In genomic region chr7:15922220-15922773, GRCm38 (mm10) we compare ENCODE assay signal across 8 mouse cellular contexts. TPM values are rescaled to one million over a fixed set of nuclear protein-coding genes. Genes with fewer than 3 reads are reported as not detected.
DNase-seq lines count a peak whose midpoint lies in the region; ATAC-seq and TF ChIP-seq lines count a peak whose summit lies in the region.

Selenow (minus strand) TSS chr7:15922402.

- H3K27me3 ChIP-seq in G1E (ENCODE audit: insufficient read depth, low read length) = peaks cover 4% of the 10 kb centered on the region
- no peaks in the 10 kb centered on the region for H3K27me3 ChIP-seq in forebrain, postnatal 0 days (ENCODE audit: insufficient read depth, low read length)
- H3K27me3 ChIP-seq in lung, embryonic 15.5 days = no peaks in the 10 kb centered on the region

- peak within 1 kb of the TSS; percentile 67 for H3K4me2 ChIP-seq in forebrain, postnatal 0 days (ENCODE audit: low read depth)
- peak within 1 kb of the TSS; percentile 79 for H3K4me2 ChIP-seq in lung, embryonic 15.5 days

- peak; percentile 82 for DNase-seq in G1E (ENCODE audit: low spot score)
- DNase-seq in cerebellum, adult 18-20 months = peak; percentile 91 to 92
- DNase-seq in forebrain, postnatal 0 days = peak; percentile 97
- DNase-seq in heart, postnatal 4 days = peak; percentile 91
- DNase-seq in layer of hippocampus, adult 8-10 months (ENCODE audit: low spot score in 2 of 2) = peak; percentile 90 to 93
- DNase-seq in ovary, adult 18-20 months (ENCODE audit: low spot score) = peak; percentile 80
- DNase-seq in thymus, postnatal 0 days (ENCODE audit: low spot score) = peak; percentile 93

- H3K9ac ChIP-seq in forebrain, postnatal 0 days = peak within 1 kb of the TSS; percentile 92
- H3K9ac ChIP-seq in lung, embryonic 15.5 days = peak within 1 kb of the TSS; percentile 71

- ATAC-seq in G1E (ENCODE audit: extremely low read depth, insufficient number of reproducible peaks, low FRiP score, poor library complexity, severe bottlenecking) = peak; percentile 87
- ATAC-seq in forebrain, postnatal 0 days = peak; percentile 97
- ATAC-seq in lung, embryonic 15.5 days (ENCODE audit: borderline replicate concordance, extremely low read depth, low FRiP score, low TSS enrichment) = peak; percentile 96

- TF ChIP-seq CTCF in G1E (IDR thresholded peaks at IDR 0.05; ENCODE audit: low read depth, low read length) = no peak
- 0 out of 2 replicates have a peak, but pooled peaks have one; percentile 1 for TF ChIP-seq CTCF in forebrain, postnatal 0 days (IDR thresholded peaks at IDR 0.05; ENCODE audit: low read depth)

- under 1% methylated on average over 33 of the region's 33 CpGs for WGBS in forebrain, postnatal 0 days
- under 1% methylated on average over 33 of the region's 33 CpGs for WGBS in lung, embryonic 15.5 days

- peaks cover 34% of the 10 kb centered on the region for H3K36me3 ChIP-seq in G1E (replicated peaks)
- peaks cover 24% of the 10 kb centered on the region for H3K36me3 ChIP-seq in forebrain, postnatal 0 days (ENCODE audit: insufficient read depth)
- H3K36me3 ChIP-seq in lung, embryonic 15.5 days = peaks cover 25% of the 10 kb centered on the region

- no peaks in the 10 kb centered on the region for H3K9me3 ChIP-seq in G1E (replicated peaks)
- H3K9me3 ChIP-seq in forebrain, postnatal 0 days (ENCODE audit: low read length) = no peaks in the 10 kb centered on the region
- H3K9me3 ChIP-seq in lung, embryonic 15.5 days = no peaks in the 10 kb centered on the region

- H3K4me1 ChIP-seq in G1E (ENCODE audit: insufficient read depth, low read depth, low read length) = peaks cover 55% of the 10 kb centered on the region
- H3K4me1 ChIP-seq in forebrain, postnatal 0 days (ENCODE audit: insufficient read depth) = peaks cover 17% of the 10 kb centered on the region
- peaks cover 20% of the 10 kb centered on the region for H3K4me1 ChIP-seq in lung, embryonic 15.5 days

- peak within 1 kb of the TSS; percentile 74 for H3K4me3 ChIP-seq in G1E (ENCODE audit: low read depth, low read length)
- peak within 1 kb of the TSS; percentile 79 for H3K4me3 ChIP-seq in forebrain, postnatal 0 days (ENCODE audit: low read depth, low read length)
- peak within 1 kb of the TSS; percentile 68 for H3K4me3 ChIP-seq in lung, embryonic 15.5 days

- H3K27ac ChIP-seq in forebrain, postnatal 0 days (ENCODE audit: low read depth, low read length) = peak within 1 kb of the TSS; percentile 93
- H3K27ac ChIP-seq in lung, embryonic 15.5 days = peak within 1 kb of the TSS; percentile 58

RNA-seq across cellular contexts. Expression of gene Selenow, which starts in this region (rescaled TPM):
- 559 and 654 TPM in 2 replicates for total RNA-seq in G1E (2014; fragmentation: Nextera tagmentation)
- total RNA-seq in G1E (2017) = 144 and 152 TPM in 2 replicates
- polyA plus RNA-seq in G1E (2012) = 761 and 867 TPM in 2 replicates
- 813 and 1,238 TPM in 2 replicates for total RNA-seq in forebrain, postnatal 0 days (2014; rRNA removed)
- 2,478 and 2,732 TPM in 2 replicates for polyA plus RNA-seq in forebrain, postnatal 0 days (2015; fragmentation: Nextera tagmentation; extraction: Ambion mirVana)
- 100 to 1,000 TPM; 194 to 214 TPM for total RNA-seq in heart, postnatal 4 days (2021)
- total RNA-seq in layer of hippocampus, adult 8-10 months (2022) = 1,000 to 10,000 TPM; 1,057 to 1,355 (median 1,220) TPM
- 774 and 832 TPM in 2 replicates for polyA plus RNA-seq in lung, embryonic 15.5 days (2015; fragmentation: Nextera tagmentation; extraction: Ambion mirVana)
- polyA plus RNA-seq in thymus, postnatal 0 days (2015; fragmentation: Nextera tagmentation; extraction: Ambion mirVana) = 550 and 586 TPM in 2 replicates

Comparison
In these comparisons a context has a peak if more than half of its experiments do, and no peak if none do; other contexts are left out.
1. Peak in every context shown above with its lines: DNase-seq, ATAC-seq, H3K4me3 ChIP-seq and H3K27ac ChIP-seq.